Mouse (Mus musculus) megakaryocyte, embryonic 14.5 days (primary cell): ENCODE measurements around the gene Prrx1.

Experiments
- FLI1 ChIP-seq: IDR thresholded peaks from 2 replicates; pipeline ENCODE4 v1.6.1; 2012; ENCODE audit warnings: low read length, inconsistent platforms, mixed read lengths
- GATA1 ChIP-seq: IDR thresholded peaks from 3 replicates; pipeline ENCODE4 v1.6.1; 2012; ENCODE audit warnings: mixed read lengths, low read length, inconsistent platforms, borderline replicate concordance

DNA sequence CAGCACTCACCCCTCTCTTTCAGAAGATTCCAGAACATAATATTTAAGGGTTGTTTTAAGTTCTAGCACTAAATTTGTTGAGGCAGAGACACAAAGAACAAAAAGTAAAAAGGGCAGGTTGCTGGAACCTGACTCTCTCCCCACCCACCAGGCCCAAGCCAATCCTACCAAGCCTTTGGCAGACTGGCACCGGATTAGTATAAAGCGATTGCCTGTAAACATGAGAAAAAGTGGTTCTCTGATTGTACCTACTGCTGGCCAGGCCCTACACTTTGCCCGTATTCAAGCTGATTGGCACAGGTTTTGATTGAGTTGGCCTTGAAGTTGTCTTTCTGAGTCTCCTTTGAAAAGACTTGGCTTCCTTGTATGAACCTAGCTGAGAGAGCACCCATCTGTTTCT, 8.7 kb downstream of the Prrx1 start:
- TF ChIP-seq FLI1 (no peak), GATA1 (no peak)
